Mouse (Mus musculus): ENCODE data around the gene Gm20388.

DNA sequence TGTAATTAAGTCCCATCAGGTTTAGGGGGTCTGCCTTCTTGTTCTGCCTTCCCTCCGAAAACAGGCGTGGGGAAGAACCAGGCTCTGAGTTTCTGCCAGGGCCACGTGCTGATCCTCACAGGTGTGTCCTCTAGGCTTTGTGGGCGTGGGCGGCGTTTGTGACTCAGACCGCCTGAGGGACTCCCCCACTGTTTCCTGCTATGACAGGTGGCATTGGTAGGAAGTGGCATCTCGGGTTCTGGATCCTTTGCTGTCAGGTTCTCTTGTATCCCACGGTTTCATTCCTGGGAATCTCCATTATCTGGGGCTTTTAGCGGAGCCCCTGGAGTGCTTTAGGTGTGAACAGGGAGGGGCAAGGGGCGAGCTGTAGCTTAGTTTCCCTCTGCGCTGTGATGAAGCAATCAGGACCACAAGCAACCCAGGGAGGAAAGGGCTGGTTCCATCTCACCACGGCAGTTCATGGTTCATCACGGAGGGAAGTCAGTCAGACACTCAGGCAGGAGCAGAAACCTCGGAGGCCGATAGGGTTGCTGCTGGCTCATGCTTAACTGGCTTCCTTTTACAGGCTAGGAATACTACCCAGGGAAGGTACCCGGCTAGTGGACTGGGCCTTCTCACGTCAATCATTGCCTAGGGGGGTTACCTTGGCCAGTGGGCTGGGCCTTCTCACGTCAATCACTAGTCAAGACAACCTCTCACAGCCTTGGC, 791.3 kb downstream of the Gm20388 start:
- TF ChIP-seq CTCF (IDR thresholded peaks at IDR 0.05; ENCODE audit: low read depth, low read length) (no peak), POLR2AphosphoS5 (IDR thresholded peaks at IDR 0.05; ENCODE audit: insufficient replicate concordance, low read depth, low read length) (no peak), GATA1 (IDR thresholded peaks at IDR 0.05; ENCODE audit: borderline replicate concordance, low read length) (no peak), TAL1 (conservative IDR thresholded peaks at IDR 0.05; ENCODE audit: low read depth, low read length) (no peak)

All from G1E (cell line).